Comparison of ENCODE assay signal across 9 mouse cellular contexts in genomic region chr11:94927771-94928291, GRCm38 (mm10). TPM values are rescaled to one million over a fixed set of nuclear protein-coding genes. Genes with fewer than 3 reads are reported as not detected.
DNase-seq lines count a peak whose midpoint lies in the region; ATAC-seq and TF ChIP-seq lines count a peak whose summit lies in the region.
"Had no signal": no experiment of that assay in that cellular context is flagged by ENCODE, and none has a peak within 500 bp of the region (broad histone marks: within the 10 kb centered on the region; RNA-seq: fewer than 3 reads in every experiment).

No protein-coding gene starts in this region.

- intact Hi-C loops in heart, postnatal 36 days (cut with DNase I), result no loop called here

- H3K36me3 ChIP-seq in intestine, postnatal 0 days (ENCODE audit: control insufficient read depth, insufficient read depth), result no peaks in the 10 kb centered on the region

- H3K27ac ChIP-seq in intestine, postnatal 0 days (ENCODE audit: low read depth, low read length), result peak overlapping the region; percentile 64
- H3K27ac ChIP-seq: forebrain, embryonic 13.5 days had no signal

- no peak overlapping the region for H3K9ac ChIP-seq in intestine, postnatal 0 days (ENCODE audit: low read depth, low read length)
- H3K9ac ChIP-seq: forebrain, embryonic 13.5 days had no signal

- no peaks in the 10 kb centered on the region for H3K9me3 ChIP-seq in intestine, postnatal 0 days (ENCODE audit: control insufficient read depth)
- H3K9me3 ChIP-seq: forebrain, embryonic 13.5 days had no signal

- no peak overlapping the region for H3K4me2 ChIP-seq in intestine, postnatal 0 days (replicated peaks; ENCODE audit: low read depth)

- H3K4me3 ChIP-seq in intestine, postnatal 0 days (ENCODE audit: low read depth, low read length), result no peak overlapping the region
- H3K4me3 ChIP-seq: forebrain, embryonic 13.5 days had no signal

- no peak for TF ChIP-seq CTCF in intestine, postnatal 0 days (IDR thresholded peaks at IDR 0.05; ENCODE audit: low read depth)

- 25% methylated on average over 5 of the region's 5 CpGs for WGBS in intestine, postnatal 0 days

- peak; percentile 93 for DNase-seq in heart, adult 11 months
- DNase-seq in heart, postnatal 36 days, result no peak
- DNase-seq in urinary bladder, postnatal 14 days (ENCODE audit: low spot score), result peak; percentile 43
- DNase-seq in urinary bladder, adult 18-20 months (ENCODE audit: low spot score in 2 of 2), result no peak
- DNase-seq in cerebellum, postnatal 25 days, result no peak
- DNase-seq in thymus, postnatal 4 days, result no peak

- no peaks in the 10 kb centered on the region; the same call in 1 of the 2 replicates for H3K27me3 ChIP-seq in intestine, postnatal 0 days (replicated peaks; ENCODE audit: control insufficient read depth, insufficient read depth, low read length)

- no peak for ATAC-seq in intestine, postnatal 0 days
- no peak for ATAC-seq in megakaryocyte, adult 5-6 weeks (ENCODE audit: poor library complexity, severe bottlenecking)

- H3K4me1 ChIP-seq in intestine, postnatal 0 days (replicated peaks; ENCODE audit: control insufficient read depth, insufficient read depth, low read length), result peaks cover 3% of the 10 kb centered on the region; the same call in 1 of the 2 replicates

RNA-seq across cellular contexts. Expression of gene Col1a1, which starts 8.2 kb away (rescaled TPM):
- 100 to 1,000 TPM; 144 to 156 TPM for total RNA-seq in heart, postnatal 36 days (2021)
- polyA plus RNA-seq in intestine, postnatal 0 days (2015; fragmentation: Nextera tagmentation; extraction: Ambion mirVana), result 338 and 367 TPM in 2 replicates
- total RNA-seq in megakaryocyte, adult 5-6 weeks (2015), result 0.36 and 0.42 TPM in 2 replicates
- total RNA-seq in megakaryocyte, adult 5-6 weeks (2017), result 0.49 and 4.8 TPM in 2 replicates

RNA-seq across cellular contexts. Expression of gene Hils1, which starts 39.6 kb away (rescaled TPM):
- total RNA-seq in heart, postnatal 36 days (2021), result not detected
- not detected in 2 replicates for polyA plus RNA-seq in intestine, postnatal 0 days (2015; fragmentation: Nextera tagmentation; extraction: Ambion mirVana)
- not detected in 2 replicates for total RNA-seq in megakaryocyte, adult 5-6 weeks (2015)
- not detected in 2 replicates for total RNA-seq in megakaryocyte, adult 5-6 weeks (2017)
- polyA plus RNA-seq: forebrain, embryonic 13.5 days had no signal

RNA-seq across cellular contexts. Expression of gene Sgca, which starts 48.3 kb away (rescaled TPM):
- total RNA-seq in heart, postnatal 36 days (2021), result 100 to 1,000 TPM; 185 to 189 TPM
- 0.18 and 0.55 TPM in 2 replicates for polyA plus RNA-seq in intestine, postnatal 0 days (2015; fragmentation: Nextera tagmentation; extraction: Ambion mirVana)
- total RNA-seq in megakaryocyte, adult 5-6 weeks (2015), result not detected in 2 replicates
- total RNA-seq in megakaryocyte, adult 5-6 weeks (2017), result not detected in 2 replicates
- polyA plus RNA-seq: forebrain, embryonic 13.5 days had no signal

Comparison
In these comparisons a context has a peak if more than half of its experiments do, and no peak if none do; other contexts are left out.
1. DNase-seq: peak in heart, adult 11 months (single experiment) and urinary bladder, postnatal 14 days (single experiment); none in heart, postnatal 36 days (0 of 2), urinary bladder, adult 18-20 months (0 of 2), cerebellum, postnatal 25 days (0 of 2) and thymus, postnatal 4 days (single experiment).
2. RNA of gene Col1a1, which starts 8.2 kb away (total RNA-seq): 144 to 156 TPM in heart, postnatal 36 days; 0.36 to 4.8 TPM in megakaryocyte, adult 5-6 weeks; every median in the first group is over 10 times any median in the second.
3. RNA of gene Sgca, which starts 48.3 kb away (total RNA-seq): 185 to 189 TPM in heart, postnatal 36 days; not detected in megakaryocyte, adult 5-6 weeks; every median in the first group is over 100 times any median in the second.